Mouse (Mus musculus) embryonic fibroblast, embryonic 13.5 days (primary cell): ENCODE measurements around the gene Impdh1.

Experiments used
- CTCF ChIP-seq: IDR thresholded peaks from 2 replicates; pipeline ENCODE4 v1.5.1; 2011; ENCODE audit warnings: mild to moderate bottlenecking, control low read depth, low read length, moderate library complexity, borderline replicate concordance; ENCODE audit not compliant: insufficient read depth
- POLR2A ChIP-seq: IDR thresholded peaks from 2 replicates; pipeline ENCODE4 v1.6.1; 2011; ENCODE audit warnings: low read depth, mild to moderate bottlenecking, control low read depth, low read length, moderate library complexity

DNA sequence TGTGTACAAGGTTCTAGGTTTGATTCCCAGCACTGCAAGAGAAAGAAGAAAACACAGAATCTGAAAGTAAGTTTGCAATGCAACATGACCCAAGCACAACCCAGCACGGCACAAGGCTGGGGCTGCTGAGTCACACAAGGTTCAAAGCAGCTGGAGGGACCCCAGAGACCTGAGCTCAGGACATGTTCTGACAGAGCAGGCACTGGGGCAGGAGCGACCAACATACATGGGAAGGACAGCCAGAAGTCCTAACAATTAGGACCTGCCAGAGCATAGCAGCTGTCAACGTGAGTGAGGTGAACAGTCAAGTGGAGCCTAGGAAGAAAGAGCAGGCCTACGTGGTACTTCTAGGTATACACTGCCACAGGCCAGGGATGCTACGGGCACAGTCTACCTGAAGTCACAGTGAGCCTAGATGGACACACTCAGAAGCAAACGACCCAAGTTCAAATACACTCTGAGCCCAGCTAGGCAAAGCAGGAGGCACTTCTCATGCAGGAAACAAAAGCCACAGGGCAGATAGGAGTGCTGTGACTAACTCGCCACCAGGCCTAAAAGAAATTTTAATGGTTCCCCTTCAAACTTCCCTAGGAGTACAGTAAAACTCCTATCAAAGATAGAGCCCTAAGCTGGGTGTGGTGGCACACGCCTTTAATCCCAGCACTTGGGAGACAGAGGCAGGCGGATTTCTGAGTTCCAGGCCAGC is 5.8 kb downstream of the Impdh1 start:
- TF ChIP-seq CTCF (no peak), POLR2A (no peak)
